Mouse (Mus musculus): Measurements from ENCODE around the gene Rab3ip.

Gene Rab3ip

DNA sequence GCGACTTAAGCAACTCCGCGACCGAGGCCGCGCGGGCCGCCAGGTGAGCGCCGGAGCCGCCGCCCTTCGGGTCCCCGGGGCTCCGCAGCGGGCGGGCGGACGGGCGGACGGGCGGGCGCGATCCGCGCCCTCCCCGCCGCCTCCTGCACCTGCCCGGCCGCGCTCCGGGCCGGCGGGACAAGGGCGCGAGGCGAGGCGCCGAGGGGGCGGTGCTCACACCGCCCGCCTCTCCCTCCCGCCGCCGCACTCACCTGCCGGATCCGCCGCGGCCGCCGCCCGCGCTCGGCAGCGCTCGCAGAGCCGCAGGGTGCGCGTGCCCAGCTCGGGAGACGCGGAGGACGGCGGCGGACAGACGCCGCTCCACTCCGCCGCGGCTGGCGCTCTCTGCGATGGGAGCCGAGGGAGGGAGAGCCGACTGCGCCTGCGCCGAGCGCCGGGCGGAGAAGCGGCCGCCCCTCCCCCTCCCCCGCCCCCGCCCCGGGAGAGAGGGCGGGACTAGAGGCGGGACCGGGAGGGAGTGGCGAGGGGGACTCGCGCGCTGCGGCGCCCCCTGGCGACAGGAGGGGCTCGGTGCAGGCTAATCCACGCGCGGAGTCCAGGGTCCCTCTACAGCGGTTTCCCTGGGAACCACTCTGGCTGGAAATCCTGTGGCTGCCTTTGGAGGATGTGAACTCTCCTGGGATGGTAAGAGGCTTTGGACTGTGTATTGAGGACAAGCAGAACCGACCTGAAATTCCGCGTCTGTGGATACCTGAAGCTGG is at the start of gene Rab3ip:
TSS of gene Rab3ip (minus strand) at position 761 of the 761 bp plus-strand sequence.
- DNase-seq (ENCODE audit: extremely low read depth, low read depth), result no peak

DNA sequence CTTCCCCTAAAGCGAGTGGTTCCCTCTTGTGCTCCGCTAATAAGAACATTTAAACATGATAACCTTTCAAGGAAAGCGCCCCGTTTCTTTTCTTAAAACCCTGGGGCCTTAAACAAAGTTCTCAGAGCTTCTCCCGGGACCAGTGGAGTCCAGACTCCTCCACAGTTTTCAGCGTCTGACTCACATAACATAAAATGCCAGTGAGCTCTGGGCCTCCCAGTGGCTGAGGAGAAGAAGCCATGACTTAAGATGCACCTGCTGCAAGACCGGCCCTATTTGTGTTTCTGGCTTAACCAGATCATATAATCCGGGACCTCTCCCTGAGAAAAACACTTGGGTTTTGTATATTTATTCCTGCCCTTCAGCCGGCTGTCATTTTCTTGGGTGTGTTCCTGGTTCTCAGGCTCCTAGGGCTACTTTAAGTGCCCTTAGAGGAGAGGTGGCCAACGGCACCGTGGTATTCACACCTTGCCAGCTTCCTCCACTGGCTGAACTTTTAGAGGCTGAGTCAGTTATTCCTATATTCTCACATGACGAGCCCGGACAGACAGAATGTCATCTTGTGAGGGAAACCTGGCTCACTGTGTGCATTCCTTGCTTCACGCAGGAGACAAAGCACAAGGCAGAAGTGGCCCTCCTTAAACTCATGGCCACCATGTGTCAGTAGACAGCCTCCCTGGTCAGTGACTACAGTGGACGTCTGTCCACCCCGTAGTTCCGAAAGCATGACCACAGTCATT is 48.3 kb upstream of the Rab3ip start:
- DNase-seq (ENCODE audit: extremely low read depth, low read depth), result no peak

DNA sequence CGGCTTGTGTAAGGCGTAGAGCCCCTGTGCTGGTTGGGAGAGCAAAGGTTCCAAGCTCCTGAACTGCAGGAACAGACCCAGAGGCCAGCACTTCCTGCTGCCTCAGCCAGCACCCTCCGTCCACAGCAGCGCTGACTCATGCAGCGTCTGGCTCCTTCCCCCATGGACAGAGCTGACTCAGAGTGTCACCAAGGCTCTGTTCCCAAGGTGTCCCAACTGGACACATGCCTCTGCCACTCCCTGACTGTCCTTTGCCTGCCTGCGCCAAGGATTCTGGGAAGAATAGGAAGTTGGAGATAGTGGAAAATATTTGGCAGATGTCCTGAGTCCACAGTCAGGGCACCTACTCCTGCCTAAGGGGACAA is 45.6 kb upstream of the Rab3ip start:
- DNase-seq (ENCODE audit: extremely low read depth, low read depth), result no peak

DNA sequence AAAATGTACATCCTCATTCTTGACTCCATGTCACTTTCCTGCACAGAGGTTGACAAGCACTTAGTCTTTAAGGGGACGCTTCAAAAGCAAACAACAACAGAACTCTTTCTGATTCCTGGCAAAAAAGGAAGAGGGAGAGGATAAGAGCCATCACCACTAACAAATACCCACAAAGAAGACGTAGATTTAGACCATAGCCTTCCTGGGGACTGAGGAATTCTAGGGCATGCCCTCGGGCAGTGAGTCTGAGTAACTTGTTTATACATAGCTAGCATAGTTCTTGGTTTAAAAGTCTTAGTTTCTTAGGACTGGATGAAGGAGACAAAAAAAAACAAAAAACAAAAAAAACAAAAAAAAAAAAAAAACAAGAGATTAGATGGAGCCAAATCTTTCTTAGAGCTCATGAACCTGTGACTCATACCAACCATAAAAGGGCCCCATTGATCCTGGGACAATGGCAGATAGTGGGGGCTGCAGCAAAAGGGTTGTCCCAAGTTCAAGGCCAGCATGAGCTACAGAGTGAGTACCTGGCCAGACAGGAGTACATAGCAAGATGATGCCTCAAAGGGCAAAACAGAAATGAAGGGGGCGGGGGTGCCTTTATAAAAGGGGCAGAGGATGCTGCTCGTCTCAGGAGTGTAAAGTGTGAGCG is 45.1 kb upstream of the Rab3ip start:
- no peak for DNase-seq (ENCODE audit: extremely low read depth, low read depth)

DNA sequence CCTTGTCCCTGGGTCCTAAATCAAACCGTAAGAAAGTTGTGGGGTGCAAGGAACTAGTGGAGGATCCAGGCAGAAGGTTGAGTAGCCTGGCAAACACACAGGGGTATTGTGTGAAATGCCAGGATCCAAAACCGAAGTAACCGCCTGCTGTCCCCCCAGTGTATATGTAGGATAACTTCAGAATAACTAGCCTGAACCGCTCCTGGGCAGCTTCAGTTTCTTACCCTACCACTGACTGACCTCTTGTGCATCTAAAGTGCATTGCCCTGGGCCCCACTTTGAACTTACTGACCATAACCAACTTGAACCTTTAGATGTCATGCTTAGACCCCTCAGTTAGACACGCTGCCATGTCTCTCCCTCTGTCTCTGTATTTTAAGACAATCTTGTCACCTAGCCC is 44.6 kb upstream of the Rab3ip start:
- DNase-seq (ENCODE audit: extremely low read depth, low read depth), result no peak

DNA sequence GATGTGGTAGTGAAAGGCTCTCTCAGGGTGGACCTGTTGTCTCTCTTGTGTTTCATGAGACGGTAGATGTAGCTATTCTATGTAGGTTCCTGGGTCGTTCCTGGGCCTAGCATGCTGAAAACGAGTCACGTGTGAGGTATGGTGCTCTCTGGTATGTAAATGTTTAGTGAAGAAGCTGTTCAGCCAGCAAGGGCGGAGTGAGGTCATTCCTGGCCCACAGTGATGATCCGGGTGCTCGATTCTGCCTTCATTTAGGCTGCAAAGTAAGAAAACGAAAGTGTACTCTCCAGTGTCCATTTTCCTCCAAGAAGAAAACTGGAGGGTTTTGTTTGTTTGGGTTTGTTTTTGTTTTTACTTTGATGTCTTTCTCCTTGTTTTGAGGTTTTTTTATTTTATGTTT is 43.4 kb upstream of the Rab3ip start:
- DNase-seq (ENCODE audit: extremely low read depth, low read depth), result no peak

DNA sequence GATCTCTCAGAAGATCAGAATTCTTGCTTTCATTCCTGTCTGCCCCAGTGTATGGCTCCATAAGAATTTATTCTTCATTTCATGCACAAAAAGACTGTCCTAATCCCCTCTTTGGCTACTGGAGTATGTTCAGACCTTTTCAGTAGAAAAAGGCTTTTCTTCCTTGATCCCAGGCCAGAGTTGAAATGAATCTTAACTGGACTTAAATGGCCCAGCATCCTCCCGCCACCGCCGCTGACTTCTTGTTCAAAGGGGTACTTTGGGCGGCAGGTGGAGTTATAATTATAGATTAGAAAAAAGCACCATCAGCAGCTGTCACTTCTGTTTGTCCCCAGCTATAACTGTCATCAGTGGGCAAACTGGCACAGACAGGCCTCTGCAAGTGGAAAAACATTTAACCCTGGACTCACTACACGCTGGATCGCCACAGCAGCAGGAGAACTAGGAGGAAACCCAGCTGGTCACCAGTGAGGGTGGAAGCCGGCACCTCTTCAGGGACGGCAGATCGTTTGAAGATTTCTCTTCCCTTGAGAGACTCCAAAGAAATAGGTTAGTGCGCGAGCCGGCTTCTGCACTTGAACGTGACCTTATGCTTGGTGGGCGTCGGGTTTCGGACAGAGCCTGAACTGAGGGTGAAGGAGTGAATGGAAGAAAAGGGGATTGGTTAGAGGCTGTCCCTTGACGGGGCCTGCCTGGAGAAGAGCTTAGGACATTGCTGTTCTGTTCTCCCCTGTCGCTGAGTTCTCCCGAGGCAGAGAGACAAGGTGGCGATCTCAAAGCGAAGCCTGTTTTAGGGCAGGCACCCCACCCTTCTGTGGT is 35.9 kb upstream of the Rab3ip start, which contains the start of gene Best3:
TSS of gene Best3 (plus strand) at position 51 of the 819 bp plus-strand sequence.
- no peak for DNase-seq (ENCODE audit: extremely low read depth, low read depth)

DNA sequence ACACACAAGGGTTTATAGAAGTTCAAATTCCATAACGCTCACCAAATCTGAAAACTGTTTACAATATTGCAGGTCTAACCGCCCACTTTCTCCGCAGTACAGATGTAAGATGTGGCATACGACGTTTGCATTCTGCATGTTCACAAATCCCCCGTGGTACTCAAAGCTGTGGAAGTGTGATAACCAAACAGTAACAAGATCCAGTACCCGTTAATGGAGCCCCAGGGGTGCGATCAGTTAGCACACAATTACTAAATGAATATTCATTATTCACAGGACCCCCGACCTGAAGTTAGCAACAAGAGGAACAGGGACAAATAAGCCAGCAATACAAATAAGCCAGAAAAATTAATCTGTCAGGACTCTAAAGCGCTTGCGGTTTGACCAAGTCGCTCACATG is 34.3 kb upstream of the Rab3ip start:
- no peak for DNase-seq (ENCODE audit: extremely low read depth, low read depth)

DNA sequence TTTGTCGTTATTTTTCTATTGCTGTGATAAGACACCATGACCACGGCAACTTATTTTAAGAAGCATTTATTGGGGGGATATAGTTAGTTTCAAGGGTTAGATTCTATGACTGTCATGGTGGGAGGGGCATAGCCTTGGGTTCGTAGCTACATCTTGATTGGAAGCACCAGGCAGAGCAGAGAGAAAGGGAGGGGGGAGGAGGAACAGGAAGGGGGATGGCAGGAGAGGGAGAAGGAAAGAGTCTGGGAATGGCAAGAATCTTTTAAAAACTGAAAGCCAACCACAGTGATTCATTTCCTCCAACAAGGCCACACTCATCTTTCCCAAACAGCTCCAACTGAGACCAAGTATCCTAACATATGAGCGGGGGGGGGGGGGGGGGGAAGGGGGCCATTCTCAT is 32.0 kb upstream of the Rab3ip start:
- DNase-seq (ENCODE audit: extremely low read depth, low read depth), result no peak

DNA sequence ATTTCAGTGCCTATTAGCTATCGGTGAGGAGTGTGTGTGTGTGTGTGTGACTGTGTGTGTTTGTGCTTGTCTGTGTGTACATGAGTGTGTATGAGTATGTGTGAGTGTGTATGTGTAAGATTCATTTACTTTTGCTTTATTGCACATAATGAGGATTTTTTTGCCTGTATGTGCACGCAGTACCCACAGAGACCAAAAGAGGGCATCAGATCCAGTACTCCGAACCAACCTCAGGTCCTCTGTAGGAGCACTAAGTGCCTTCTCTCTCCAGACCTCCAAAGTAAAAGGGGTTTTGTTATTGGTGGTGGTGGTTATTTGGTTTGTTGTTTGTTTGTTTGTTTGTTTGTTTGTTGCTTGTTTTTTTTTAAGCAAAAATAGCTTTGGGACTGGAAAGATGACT is 30.3 kb upstream of the Rab3ip start:
- peak; percentile 17 for DNase-seq (ENCODE audit: extremely low read depth, low read depth)

DNA sequence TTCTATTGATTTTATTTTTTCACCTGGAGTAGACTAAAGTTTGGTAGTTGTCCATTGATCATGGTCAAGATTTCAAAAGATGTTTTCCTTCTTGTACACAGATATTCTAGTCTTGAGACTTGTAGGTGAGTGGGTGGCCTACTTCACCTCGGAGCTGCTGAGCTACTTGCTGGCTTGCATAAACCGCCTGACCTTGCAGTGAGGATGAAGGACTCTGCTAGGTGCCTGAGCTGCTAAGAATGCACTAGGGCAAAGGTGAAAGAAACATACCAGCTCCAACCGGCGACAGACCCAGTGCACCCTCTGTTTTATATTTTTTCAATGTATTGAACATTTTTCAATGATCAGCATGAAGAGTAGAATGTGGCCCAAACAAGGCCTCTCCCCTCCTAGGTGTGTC is 29.7 kb upstream of the Rab3ip start:
- DNase-seq (ENCODE audit: extremely low read depth, low read depth), result no peak

DNA sequence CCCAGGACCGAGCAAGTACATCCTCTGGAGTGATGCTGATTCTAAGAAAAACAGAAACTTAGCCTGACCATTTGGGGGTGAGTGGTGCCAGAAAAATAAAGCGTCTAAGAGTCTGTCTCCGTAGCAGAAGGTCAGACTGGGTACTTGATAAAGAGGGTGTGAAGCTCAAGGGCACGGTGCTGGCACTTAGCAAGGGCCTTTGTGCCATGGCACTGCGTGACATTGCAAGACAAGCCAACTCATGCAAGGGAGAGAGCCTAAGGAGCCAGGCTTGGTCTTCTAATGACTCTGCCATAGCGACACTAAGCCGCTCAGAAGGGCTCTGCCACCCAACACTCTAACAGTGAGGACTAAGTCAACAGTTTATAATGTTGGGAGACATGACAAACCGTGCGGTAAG is 28.3 kb upstream of the Rab3ip start:
- DNase-seq (ENCODE audit: extremely low read depth, low read depth), result no peak

DNA sequence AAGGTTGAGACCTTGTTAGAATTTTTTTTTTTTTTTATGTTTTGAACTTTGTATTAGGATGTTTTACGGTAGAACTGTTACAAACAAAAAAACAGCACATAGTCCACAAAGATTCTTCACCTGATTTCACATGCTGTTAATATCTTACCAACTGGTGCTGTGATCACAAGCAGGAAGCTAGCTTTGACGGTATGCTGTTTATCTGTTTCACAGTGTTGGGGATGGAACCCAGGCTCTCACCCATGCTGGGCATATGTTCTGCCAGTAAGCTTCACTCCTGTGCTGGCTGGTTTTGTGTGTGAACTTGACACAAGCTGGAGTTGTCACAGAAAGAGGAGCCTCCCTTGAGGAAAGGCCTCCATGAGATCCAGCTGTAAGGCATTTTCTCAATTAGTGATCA is 27.3 kb upstream of the Rab3ip start:
- no peak for DNase-seq (ENCODE audit: extremely low read depth, low read depth)

DNA sequence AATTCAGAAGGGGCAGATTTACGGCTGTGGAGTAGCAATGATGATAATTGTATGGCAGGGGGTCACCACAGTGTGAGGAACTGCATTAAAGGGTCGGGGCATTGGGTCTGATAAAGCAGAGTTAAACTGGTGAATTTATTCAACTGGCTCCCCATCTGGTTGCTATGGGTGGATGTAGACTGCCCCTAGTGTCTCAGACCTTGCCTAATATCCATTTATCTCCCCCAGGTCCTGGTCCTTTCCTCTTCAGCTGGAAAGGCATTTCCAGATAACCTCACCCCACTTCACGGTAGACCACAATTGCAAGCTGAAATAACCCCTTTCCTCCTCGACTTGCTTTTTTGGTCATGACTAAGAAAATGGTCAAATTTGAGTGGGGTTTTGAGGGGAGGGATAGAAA is 26.9 kb upstream of the Rab3ip start:
- no peak for DNase-seq (ENCODE audit: extremely low read depth, low read depth)

DNA sequence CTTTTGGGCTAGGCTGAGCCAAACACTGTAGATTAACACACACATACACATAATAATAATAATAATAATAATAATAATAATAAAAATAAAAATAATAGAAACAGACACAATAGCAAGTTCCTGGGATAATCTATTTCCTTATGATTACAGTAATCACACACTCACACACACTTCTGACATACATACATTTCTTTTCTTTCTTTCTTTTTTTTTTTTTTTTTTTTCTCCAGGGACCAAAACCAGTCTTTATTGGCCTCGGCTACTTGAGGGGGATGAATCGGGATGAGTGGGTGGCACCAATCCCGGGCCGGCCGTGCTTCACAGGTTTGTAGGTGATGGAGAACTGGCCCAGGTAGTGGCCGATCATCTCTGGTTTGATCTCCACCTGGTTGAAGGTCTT is 21.9 kb upstream of the Rab3ip start, which contains the start of gene Gm10271:
TSS of gene Gm10271 (minus strand) at position 101 of the 400 bp plus-strand sequence.
- DNase-seq (ENCODE audit: extremely low read depth, low read depth), result no peak

DNA sequence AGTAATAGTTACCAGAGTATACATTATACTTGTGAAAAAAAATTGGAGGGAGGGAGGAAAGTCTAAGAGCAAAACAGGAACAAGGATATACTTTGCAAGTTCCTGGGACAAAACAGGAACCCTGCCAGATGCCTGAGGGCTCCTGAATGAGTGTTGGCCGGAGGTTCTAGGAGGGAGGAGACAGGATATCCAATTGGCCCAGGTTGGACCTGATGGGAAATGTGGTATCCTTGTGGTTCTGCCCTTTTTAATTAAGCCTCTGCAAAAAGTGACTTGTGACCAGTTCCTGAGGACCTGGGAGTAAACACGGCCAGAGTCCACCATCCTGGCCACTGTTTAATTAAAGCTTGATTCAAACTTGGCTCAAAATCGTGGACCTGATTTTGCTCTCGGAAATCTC is 18.2 kb upstream of the Rab3ip start:
- no peak for DNase-seq (ENCODE audit: extremely low read depth, low read depth)

DNA sequence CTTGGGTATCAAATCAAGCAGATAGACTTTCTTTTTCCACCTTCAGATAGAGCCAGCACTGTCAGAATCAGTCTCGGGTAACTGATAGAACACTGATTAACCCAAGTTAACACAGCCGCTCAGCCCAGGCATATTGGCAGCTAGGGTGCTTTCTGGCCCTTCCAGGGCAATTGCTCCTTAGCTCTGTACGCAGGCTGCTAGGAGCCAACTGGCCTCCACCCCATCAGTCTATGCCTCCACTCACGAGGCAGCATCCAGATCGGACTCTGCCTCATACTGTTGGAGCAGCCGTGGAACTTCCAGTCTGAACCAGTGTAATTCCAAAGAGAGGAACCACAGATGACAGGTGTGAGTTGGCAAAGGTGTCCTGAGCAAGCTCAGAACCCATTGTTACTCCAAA is 15.5 kb upstream of the Rab3ip start:
- DNase-seq (ENCODE audit: extremely low read depth, low read depth), result no peak

DNA sequence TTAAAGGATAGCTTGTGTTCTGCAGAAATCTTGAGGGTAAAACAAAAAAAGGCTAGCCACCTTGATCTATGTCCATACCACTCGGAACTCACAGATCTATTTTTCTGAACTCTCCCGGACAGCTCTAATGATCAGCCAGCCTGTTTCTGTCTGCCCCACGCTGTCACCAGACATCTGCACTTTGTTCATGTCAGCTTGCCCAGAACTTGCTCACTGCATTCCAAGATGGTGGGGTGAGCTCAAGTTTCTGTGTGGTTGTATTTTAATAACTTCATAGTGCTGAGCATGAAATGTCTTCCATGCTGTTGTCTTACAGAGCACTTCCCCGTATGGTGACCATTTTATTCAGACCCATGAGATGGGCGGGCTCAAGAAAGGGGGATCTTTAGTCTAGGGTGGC is 14.7 kb upstream of the Rab3ip start:
- no peak for DNase-seq (ENCODE audit: extremely low read depth, low read depth)

DNA sequence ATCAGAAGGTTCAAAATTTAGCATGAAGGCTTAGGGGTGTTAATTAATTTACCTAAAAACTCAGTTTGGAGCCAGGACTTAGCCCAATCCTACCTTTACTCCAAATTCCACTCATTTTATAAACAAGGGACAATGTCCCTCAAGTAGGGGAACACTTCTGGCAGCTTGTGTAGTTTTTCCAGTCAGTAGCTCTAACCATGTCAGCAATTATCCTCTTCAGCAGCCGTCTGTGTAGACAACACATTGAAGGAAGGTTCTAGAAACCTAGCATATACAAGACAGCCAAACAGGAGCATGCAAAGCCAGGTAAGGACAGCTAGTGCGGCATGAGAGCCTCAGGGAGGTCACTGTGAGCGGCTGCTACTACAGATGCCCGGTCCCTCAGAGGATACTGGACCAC is 14.0 kb upstream of the Rab3ip start:
- DNase-seq (ENCODE audit: extremely low read depth, low read depth), result no peak

DNA sequence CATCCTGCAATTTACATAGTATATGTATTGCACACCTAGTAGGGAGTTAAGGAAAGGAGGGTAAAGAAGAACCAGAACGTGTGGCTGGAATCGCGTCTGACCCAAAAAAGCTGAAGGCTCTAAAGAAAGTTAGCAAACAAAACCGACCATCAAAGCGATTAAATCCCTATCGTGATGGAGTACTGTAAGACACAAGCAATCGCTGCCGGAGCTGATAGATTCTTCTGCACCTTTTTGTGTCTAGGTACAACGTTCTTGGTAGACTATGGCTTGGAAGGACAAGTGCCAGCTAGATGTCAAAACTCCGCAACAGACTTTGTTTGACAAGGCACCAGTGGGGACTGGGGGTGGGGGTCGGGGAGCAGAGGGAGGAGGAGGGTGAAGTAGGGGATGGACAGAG is 13.5 kb upstream of the Rab3ip start:
- no peak for DNase-seq (ENCODE audit: extremely low read depth, low read depth)

DNA sequence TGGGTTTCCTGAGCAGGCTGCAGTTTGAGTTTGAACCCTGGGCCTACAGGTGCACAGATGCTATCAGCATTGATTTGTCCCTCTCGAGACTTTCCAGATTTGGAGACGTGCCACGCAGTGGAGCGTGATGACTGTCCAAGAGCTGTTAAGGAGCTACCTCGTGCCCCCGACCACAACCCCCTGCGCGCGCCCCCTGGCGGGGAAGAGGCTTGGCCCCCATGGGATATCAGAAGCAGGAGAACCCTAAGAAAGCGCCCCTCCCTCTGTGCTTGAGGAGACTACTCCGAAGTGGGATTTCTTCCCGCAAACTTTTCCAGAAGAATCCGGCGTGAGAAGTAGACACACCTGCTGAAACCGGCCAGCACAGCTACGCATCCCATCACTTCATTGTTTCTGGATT is 12.2 kb upstream of the Rab3ip start:
- DNase-seq (ENCODE audit: extremely low read depth, low read depth), result no peak

DNA sequence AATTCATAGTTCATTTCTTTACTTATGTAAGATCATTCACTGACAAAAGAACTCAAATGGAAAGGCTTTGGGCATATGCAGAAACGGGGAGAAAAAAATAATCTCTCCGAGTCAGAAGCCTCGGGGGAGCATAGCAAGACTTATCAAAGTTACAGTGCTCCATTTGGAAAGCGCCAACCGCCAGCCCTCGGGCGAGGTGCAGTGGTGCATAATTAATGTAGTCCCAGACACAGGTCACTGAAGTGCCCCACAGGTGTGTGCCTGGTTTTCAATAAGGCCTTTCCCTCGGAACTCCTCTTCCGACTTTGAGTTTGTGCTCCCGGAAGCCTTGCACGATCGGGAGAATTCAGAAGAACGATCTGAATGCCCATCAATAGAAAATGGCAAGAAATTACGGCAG is 11.6 kb upstream of the Rab3ip start:
- no peak for DNase-seq (ENCODE audit: extremely low read depth, low read depth)
